Mouse (Mus musculus) liver, embryonic 14.5 days (tissue): Measurements from ENCODE around the gene Syne1.

Experiments
- CTCF ChIP-seq: IDR thresholded peaks from 2 replicates; pipeline ENCODE4 v1.5.1; 2016; ENCODE audit warnings: antibody characterized with exemption, low read depth, control low read depth
- EP300 ChIP-seq: IDR thresholded peaks from 2 replicates; pipeline ENCODE4 v1.6.1; 2016; ENCODE audit warnings: antibody characterized with exemption, low read depth

DNA sequence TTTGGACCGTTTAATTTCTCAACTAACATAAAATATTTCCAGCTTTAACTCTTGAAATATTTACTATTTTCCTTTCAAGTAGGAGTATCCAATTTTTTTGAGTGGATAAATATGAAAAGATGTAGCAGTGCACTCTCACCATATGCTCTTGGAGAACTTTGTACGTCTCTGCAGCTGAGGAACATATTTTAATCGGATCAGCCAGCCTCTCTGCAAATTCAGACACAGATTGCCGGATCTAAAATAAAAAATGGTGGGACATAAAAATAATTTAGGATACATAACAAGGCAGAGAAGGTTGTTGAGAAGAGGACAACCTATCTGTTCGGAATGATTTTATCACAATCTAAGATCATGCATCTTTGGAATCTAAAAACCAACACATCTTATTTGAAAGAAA lies 218.5 kb downstream of the Syne1 start:
- no peak for TF ChIP-seq CTCF
- TF ChIP-seq EP300 = no peak
